Mouse (Mus musculus) ES-Bruce4 (cell line): Measurements from ENCODE around the gene Mrs2.

Source experiments
- CTCF ChIP-seq: IDR thresholded peaks from one replicate; pipeline ENCODE4 v1.8.1; 2011; ENCODE audit warnings: low read depth, low read length
- POLR2A ChIP-seq: IDR thresholded peaks from one replicate; pipeline ENCODE4 v1.8.1; 2011; ENCODE audit warnings: low read length; ENCODE audit not compliant: insufficient read depth

DNA sequence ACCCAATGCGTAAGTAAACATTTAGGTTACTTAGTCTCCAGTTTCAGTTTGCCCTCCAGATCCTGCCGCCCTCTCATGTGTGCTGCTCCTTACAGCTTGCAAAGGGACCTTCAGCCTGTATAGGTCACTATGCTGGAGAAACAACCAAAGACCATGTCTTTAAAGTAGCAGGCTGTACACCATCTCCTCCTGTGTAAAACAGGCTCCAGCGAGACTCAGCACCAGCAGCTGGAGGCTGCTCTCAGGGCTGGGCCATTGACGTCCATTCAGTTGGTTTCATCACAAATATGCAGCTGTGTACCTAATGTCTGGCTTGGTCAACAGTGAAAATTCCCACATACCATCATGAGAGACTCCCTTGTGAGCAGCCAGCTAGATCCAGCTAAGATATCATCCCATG, 49.6 kb upstream of the Mrs2 start:
- TF ChIP-seq POLR2A (no peak), CTCF (no peak)
